Mouse (Mus musculus): ENCODE results near the gene Htr3b. TPM values are rescaled to one million over a fixed set of nuclear protein-coding genes. Genes with fewer than 3 reads are reported as not detected.
"Not testable (repeated sequence)": the region's sequence is repeated elsewhere in the genome, so short reads cannot be mapped to it uniquely, and the experiment has no call there.

The Htr3b gene
- not detected for polyA plus RNA-seq (2021)

GRCm38 (mm10) chr9:48964587-48965040 is at the start of gene Htr3b:
Gene Htr3b, minus strand, starts transcription at chr9:48964990.
- H3K27me3 ChIP-seq = peaks cover 57% of the 10 kb centered on the region
- TF ChIP-seq CTCF (IDR thresholded peaks at IDR 0.05) = peak; percentile 39
- ChIA-PET POLR2A (no interaction called here), CTCF (interaction anchor here (2.0 kb wide), 1 partner anchor 8 kb away, joined by 8 read pairs; no protein-coding TSS in a partner anchor)
- DNase-seq (ENCODE audit: low read depth, low spot score) = no peak
- in situ Hi-C loops (cut with MboI; ENCODE audit: low pct_unique_long_range_greater_than_20kb) = no loop called here
- no peak for ATAC-seq

DNA sequence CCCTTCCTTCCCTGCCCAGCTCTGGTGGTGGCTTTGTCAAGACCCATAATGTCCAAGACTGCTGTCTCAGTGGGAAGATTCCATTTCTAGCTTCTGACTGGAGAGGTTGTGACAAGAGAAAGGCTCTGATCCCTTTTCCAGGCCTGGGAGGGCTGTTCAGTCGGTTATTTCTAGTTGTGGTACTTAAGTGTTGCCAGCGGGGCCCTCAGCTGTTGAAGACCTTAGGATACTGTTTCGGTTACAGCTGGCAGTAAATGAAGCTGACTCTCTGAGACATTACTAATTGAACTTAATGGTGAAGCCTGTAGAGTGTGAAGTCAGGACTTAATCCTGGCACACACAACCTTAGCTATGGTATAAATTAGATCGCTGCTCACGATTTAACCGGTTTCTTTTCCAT is 34.5 kb upstream of the Htr3b start:
- CTCF ChIA-PET = interaction anchor here (1.0 to 1.4 kb wide), 3 partner anchors 9 to 82 kb away, joined by 4 to 5 read pairs (median 4); partner anchors contain the start of gene Tmprss5
- no peak for TF ChIP-seq CTCF (IDR thresholded peaks at IDR 0.05)
- no peak for DNase-seq (ENCODE audit: low read depth, low spot score)
- POLR2A ChIA-PET = interaction anchor here (1.4 kb wide), 1 partner anchor 9 kb away, joined by 3 read pairs; no protein-coding TSS in a partner anchor
- in situ Hi-C loops (cut with MboI; ENCODE audit: low pct_unique_long_range_greater_than_20kb) = no loop called here
- ATAC-seq = no peak
- H3K27me3 ChIP-seq = no peaks in the 10 kb centered on the region

DNA sequence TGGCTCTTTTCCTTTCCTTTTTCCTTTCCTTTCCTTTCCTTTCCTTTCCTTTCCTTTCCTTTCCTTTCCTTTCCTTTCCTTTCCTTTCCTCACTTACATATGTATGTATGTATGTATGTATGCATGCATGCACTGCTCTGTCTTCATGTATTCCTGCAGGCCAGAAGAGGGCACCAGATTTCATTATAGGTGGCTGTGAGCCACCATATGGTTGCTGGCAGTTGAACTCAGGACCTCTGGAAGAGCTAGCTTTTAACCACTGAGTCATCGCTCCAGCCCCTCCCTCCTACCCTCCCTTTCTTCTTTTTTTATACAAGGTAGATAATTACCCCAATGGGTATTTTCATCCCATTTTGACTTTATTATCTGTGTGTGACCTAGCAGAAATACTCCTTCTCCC is 30.9 kb upstream of the Htr3b start:
- ChIA-PET CTCF (interaction anchor here (0.9 to 1.7 kb wide), 2 partner anchors 9 to 10 kb away, joined by 3 to 4 read pairs; no protein-coding TSS in a partner anchor), POLR2A (no interaction called here)
- DNase-seq (ENCODE audit: low read depth, low spot score) (no peak), ATAC-seq (no peak)
- in situ Hi-C loops (cut with MboI; ENCODE audit: low pct_unique_long_range_greater_than_20kb) = no loop called here
- TF ChIP-seq CTCF (IDR thresholded peaks at IDR 0.05) = peak; percentile 21
- H3K27me3 ChIP-seq = no peaks in the 10 kb centered on the region

- ChIA-PET CTCF (no interaction called here), POLR2A (no interaction called here)
- in situ Hi-C loops (cut with MboI; ENCODE audit: low pct_unique_long_range_greater_than_20kb) = no loop called here
- TF ChIP-seq CTCF (IDR thresholded peaks at IDR 0.05) = no peak
- ATAC-seq (no peak), DNase-seq (ENCODE audit: low read depth, low spot score) (no peak)
- H3K27me3 ChIP-seq = no peaks in the 10 kb centered on the region
Measured at GRCm38 (mm10) chr9:48994779-48995178, 30.0 kb upstream of the Htr3b start.

- ChIA-PET POLR2A (no interaction called here), CTCF (interaction anchor here (1.6 kb wide), 1 partner anchor 19 kb away, joined by 3 read pairs; no protein-coding TSS in a partner anchor)
- in situ Hi-C loops (cut with MboI; ENCODE audit: low pct_unique_long_range_greater_than_20kb) = no loop called here
- H3K27me3 ChIP-seq = no peaks in the 10 kb centered on the region
- no peak for ATAC-seq
- no peak for DNase-seq (ENCODE audit: low read depth, low spot score)
- no peak for TF ChIP-seq CTCF (IDR thresholded peaks at IDR 0.05)
Measured at GRCm38 (mm10) chr9:48991671-48992070, 26.9 kb upstream of the Htr3b start.

- ChIA-PET POLR2A (interaction anchor here (0.6 to 0.7 kb wide), 2 partner anchors 440 to 1437 kb away, joined by 3 to 4 read pairs; no protein-coding TSS in a partner anchor), CTCF (interaction anchor here (0.9 kb wide), 1 partner anchor 8 kb away, joined by 4 read pairs; no protein-coding TSS in a partner anchor)
- no peaks in the 10 kb centered on the region for H3K27me3 ChIP-seq
- DNase-seq (ENCODE audit: low read depth, low spot score) (no peak), ATAC-seq (no peak)
- in situ Hi-C loops (cut with MboI; ENCODE audit: low pct_unique_long_range_greater_than_20kb) = no loop called here
- TF ChIP-seq CTCF (IDR thresholded peaks at IDR 0.05) = no peak
Measured at GRCm38 (mm10) chr9:48987201-48988101, 22.7 kb upstream of the Htr3b start.

DNA sequence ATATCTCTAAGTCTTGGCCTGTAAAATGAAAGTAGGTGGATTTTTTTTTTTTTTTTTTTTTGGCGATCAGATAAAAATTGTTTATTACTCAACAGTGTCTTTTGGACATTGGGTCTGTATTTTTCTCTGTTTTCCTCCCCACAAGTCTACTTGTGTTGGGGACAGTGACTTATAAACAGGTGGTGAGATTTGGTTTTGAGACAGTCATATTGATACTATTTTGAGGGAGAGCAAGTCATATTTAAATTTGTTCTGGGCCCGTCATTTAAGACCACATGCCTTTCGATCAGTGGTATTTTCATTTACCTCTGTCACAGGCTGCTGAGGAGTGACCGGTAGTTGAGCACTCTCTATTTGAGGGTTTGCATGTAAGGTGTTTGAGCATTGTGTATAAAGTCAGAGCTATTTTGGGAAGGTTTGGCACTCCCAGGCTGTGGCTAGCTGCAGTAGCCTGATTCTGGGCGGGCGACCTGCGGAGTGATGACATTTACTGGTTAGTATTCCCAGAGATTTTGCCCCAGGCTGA is 21.9 kb upstream of the Htr3b start:
- ATAC-seq (no peak), DNase-seq (ENCODE audit: low read depth, low spot score) (no peak)
- in situ Hi-C loops (cut with MboI; ENCODE audit: low pct_unique_long_range_greater_than_20kb) = no loop called here
- no peaks in the 10 kb centered on the region for H3K27me3 ChIP-seq
- ChIA-PET POLR2A (interaction anchor here (0.6 kb wide), 1 partner anchor 1436 kb away, joined by 3 read pairs; no protein-coding TSS in a partner anchor), CTCF (interaction anchor here (0.9 kb wide), 1 partner anchor 9 kb away, joined by 4 read pairs; no protein-coding TSS in a partner anchor)
- no peak for TF ChIP-seq CTCF (IDR thresholded peaks at IDR 0.05)

DNA sequence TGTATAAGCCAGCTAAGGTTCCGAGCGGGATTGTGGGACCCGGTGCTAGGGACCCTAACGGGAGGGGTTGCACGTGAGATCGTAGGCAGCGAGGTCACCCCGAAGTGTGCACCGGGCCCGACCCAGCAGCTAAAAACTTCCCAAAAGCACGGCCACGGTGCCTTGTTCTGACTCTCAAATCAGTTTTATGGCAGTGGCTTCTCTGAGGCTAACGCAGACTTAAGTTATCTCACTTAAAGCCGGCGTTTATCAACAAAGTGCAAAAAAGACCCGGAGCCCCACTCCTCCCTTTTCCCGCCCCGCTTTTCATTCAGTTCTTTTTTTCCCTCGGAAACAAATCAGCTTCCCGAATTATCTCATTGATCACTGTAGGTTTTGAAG is 20.9 kb upstream of the Htr3b start:
- in situ Hi-C loops (cut with MboI; ENCODE audit: low pct_unique_long_range_greater_than_20kb) = no loop called here
- no peaks in the 10 kb centered on the region for H3K27me3 ChIP-seq
- POLR2A ChIA-PET = interaction anchor here (0.6 kb wide), 1 partner anchor 9 kb away, joined by 3 read pairs; no protein-coding TSS in a partner anchor
- DNase-seq (ENCODE audit: low read depth, low spot score) (no peak), ATAC-seq (no peak)
- TF ChIP-seq CTCF (IDR thresholded peaks at IDR 0.05) = no peak
- CTCF ChIA-PET = no interaction called here

GRCm38 (mm10) chr9:48984845-48985707 is 20.3 kb upstream of the Htr3b start, which contains the start of gene Usp28:
Gene Usp28, plus strand, starts transcription at chr9:48985375.
- in situ Hi-C loops (cut with MboI; ENCODE audit: low pct_unique_long_range_greater_than_20kb) = no loop called here
- CTCF ChIA-PET = no interaction called here
- DNase-seq (ENCODE audit: low read depth, low spot score) = peak; percentile 90
- ATAC-seq = peak; percentile 94
- H3K27me3 ChIP-seq = no peaks in the 10 kb centered on the region
- no peak for TF ChIP-seq CTCF (IDR thresholded peaks at IDR 0.05)
- POLR2A ChIA-PET = interaction anchor here (0.6 kb wide), 1 partner anchor 9 kb away, joined by 3 read pairs; no protein-coding TSS in a partner anchor

GRCm38 (mm10) chr9:48984320-48984844 is 19.6 kb upstream of the Htr3b start:
- no peaks in the 10 kb centered on the region for H3K27me3 ChIP-seq
- in situ Hi-C loops (cut with MboI; ENCODE audit: low pct_unique_long_range_greater_than_20kb) = no loop called here
- ChIA-PET CTCF (no interaction called here), POLR2A (no interaction called here)
- DNase-seq (ENCODE audit: low read depth, low spot score) (no peak), ATAC-seq (no peak)
- TF ChIP-seq CTCF (IDR thresholded peaks at IDR 0.05) = no peak

DNA sequence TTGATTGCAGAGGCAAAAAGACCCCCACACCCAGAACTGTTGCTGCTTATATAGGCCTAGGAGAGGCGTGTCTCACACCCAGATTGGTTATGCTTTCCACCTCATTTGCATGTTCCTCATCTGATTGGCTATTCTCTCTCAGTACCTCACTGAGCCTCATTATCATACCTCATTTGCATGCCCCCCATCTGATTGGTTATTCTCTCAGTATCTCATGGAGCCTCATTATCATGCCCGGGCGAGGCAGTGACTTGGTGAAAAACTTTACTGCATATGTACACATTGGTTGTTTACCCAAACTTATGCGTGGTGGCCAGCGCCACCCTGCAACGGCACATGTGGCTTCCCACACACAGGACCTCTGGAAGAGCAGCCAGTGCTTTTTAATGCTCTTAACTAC is 19.0 kb upstream of the Htr3b start:
- H3K27me3 ChIP-seq; in situ Hi-C loops (cut with MboI; ENCODE audit: low pct_unique_long_range_greater_than_20kb); POLR2A ChIA-PET; DNase-seq (ENCODE audit: low read depth, low spot score); ATAC-seq: not testable (repeated sequence)
- CTCF ChIA-PET = interaction anchor here (0.6 kb wide), 1 partner anchor 1469 kb away, joined by 3 read pairs; no protein-coding TSS in a partner anchor
